Mouse (Mus musculus): ENCODE results near the gene Fam19a2. TPM values are rescaled to one million over a fixed set of nuclear protein-coding genes. Genes with fewer than 3 reads are reported as not detected.

Gene Fam19a2
- polyA plus RNA-seq, 1 experiment from 2014 or later, result 29.8 TPM

DNA sequence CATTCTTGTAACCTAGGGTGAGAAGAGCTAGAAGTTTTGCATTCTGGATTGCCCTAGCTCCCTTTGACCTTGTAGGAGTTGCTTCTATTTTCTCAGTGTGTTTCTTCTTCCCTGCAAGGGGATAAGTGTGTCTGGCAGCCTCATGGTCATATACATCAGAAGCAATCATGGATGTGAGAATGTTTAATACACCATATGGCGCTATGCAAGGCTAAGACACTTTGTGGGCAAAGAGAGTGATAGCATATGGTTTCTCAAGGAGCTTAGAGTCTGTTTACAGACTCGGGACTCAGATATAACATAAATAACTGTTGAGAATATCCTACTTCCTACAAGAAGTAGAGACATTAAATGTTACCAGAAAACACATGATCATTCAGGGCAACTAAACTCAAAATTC is 315.2 kb downstream of the Fam19a2 start:
- 82% methylated on average over 2 of the region's 2 CpGs for WGBS
- no peaks in the 10 kb centered on the region for H3K4me1 ChIP-seq (replicated peaks)
- H3K4me2 ChIP-seq (replicated peaks), result no peak overlapping the region

DNA sequence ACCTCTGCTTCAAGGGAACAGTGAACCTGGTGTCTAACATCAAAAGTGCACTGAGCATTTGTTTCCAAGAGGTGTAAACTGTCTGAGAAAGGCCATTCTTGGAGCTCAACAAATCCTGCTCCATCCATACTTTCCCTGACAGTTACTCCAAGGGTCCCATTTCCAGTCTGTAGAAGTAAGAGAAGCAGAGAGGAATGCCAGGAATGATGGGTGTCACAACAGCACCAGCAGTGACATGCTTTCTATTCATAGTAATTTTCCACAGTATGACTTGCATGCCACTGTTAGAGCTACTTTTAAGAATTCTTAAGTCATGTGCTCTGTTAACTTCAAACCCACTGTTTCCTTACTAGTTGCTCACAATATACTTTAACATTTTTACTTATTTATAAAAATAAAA is 331.2 kb downstream of the Fam19a2 start:
- no peak overlapping the region for H3K4me3 ChIP-seq (replicated peaks)
- H3K27ac ChIP-seq, result no peak overlapping the region
- no peaks in the 10 kb centered on the region for H3K9me3 ChIP-seq
- H3K36me3 ChIP-seq, result no peaks in the 10 kb centered on the region
- no peaks in the 10 kb centered on the region for H3K4me1 ChIP-seq (replicated peaks)
- no peak overlapping the region for H3K9ac ChIP-seq (replicated peaks)
- no peaks in the 10 kb centered on the region for H3K27me3 ChIP-seq
- H3K4me2 ChIP-seq (replicated peaks), result no peak overlapping the region
- no peak for ATAC-seq

More for the DNA sequence above, 315.2 kb downstream of the Fam19a2 start:
- Histone ChIP-seq H3K9ac (replicated peaks) (no peak overlapping the region), H3K27me3 (no peaks in the 10 kb centered on the region), H3K27ac (no peak overlapping the region), H3K36me3 (no peaks in the 10 kb centered on the region), H3K4me3 (replicated peaks) (no peak overlapping the region), H3K9me3 (no peaks in the 10 kb centered on the region)
- no peak for ATAC-seq

DNA sequence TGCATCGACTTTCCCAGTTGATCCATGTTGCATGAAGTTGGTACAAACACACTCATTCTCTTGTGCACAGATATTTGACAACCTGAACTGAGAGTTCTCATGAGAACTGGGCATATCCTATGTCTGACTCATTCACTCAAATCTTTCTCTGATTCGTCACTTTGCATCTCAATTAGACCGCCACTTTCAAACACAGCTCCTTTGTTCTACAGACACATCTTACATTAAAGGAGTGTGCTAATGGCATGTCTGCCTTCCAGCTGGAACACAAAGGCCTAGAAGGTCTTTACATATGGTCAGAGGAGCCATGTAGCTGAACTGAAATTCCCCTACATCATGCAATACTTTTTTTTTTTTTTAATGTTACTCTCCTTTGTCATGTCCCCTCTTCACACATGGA is 333.3 kb downstream of the Fam19a2 start:
- ATAC-seq, result no peak
- H3K27ac ChIP-seq, result no peak overlapping the region
- H3K9me3 ChIP-seq, result no peaks in the 10 kb centered on the region
- no peaks in the 10 kb centered on the region for H3K4me1 ChIP-seq (replicated peaks)
- no peak overlapping the region for H3K9ac ChIP-seq (replicated peaks)
- WGBS, result 65% methylated on average over 3 of the region's 3 CpGs
- no peaks in the 10 kb centered on the region for H3K27me3 ChIP-seq
- H3K4me2 ChIP-seq (replicated peaks), result no peak overlapping the region
- no peak overlapping the region for H3K4me3 ChIP-seq (replicated peaks)
- H3K36me3 ChIP-seq, result no peaks in the 10 kb centered on the region

DNA sequence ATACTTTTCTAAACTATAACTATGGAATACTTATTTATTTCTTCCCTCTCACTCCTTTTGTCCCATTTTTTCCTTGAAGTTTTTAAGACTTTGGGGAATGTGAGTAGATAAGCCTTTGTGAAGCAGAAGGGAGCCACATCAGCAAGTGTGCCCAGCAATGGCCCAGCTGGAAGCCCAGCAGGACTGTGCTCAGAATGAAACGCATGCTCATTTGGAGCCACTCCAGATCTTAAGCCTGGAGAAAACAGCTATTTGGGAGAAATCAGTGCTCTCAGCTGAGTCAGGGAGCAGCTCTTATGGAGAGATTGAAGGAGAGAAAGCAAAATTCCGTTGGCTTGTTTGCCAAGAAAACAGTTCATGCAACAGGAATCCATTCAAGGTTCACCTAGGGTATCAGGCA is 341.9 kb downstream of the Fam19a2 start:
- 19% methylated on average over 2 of the region's 2 CpGs for WGBS
- Histone ChIP-seq H3K9me3 (no peaks in the 10 kb centered on the region), H3K27ac (no peak overlapping the region), H3K9ac (replicated peaks) (no peak overlapping the region), H3K36me3 (no peaks in the 10 kb centered on the region), H3K4me2 (replicated peaks) (no peak overlapping the region), H3K4me3 (replicated peaks) (no peak overlapping the region), H3K4me1 (replicated peaks) (no peaks in the 10 kb centered on the region), H3K27me3 (no peaks in the 10 kb centered on the region)
- no peak for ATAC-seq

- no peaks in the 10 kb centered on the region for H3K27me3 ChIP-seq
- H3K9ac ChIP-seq (replicated peaks), result no peak overlapping the region
- no peaks in the 10 kb centered on the region for H3K4me1 ChIP-seq (replicated peaks)
- H3K4me2 ChIP-seq (replicated peaks), result no peak overlapping the region
- no peaks in the 10 kb centered on the region for H3K36me3 ChIP-seq
- 78% methylated on average over 2 of the region's 2 CpGs for WGBS
- no peak for ATAC-seq
- no peak overlapping the region for H3K27ac ChIP-seq
- H3K9me3 ChIP-seq, result no peaks in the 10 kb centered on the region
- no peak overlapping the region for H3K4me3 ChIP-seq (replicated peaks)
Observed at GRCm38 (mm10) chr10:123626691-123627090, 362.9 kb downstream of the Fam19a2 start.

GRCm38 (mm10) chr10:123629248-123629744 is 365.5 kb downstream of the Fam19a2 start:
- Histone ChIP-seq H3K27ac (no peak overlapping the region), H3K27me3 (no peaks in the 10 kb centered on the region), H3K4me1 (replicated peaks) (no peaks in the 10 kb centered on the region), H3K9me3 (no peaks in the 10 kb centered on the region), H3K36me3 (no peaks in the 10 kb centered on the region), H3K4me3 (replicated peaks) (no peak overlapping the region), H3K4me2 (replicated peaks) (no peak overlapping the region), H3K9ac (replicated peaks) (no peak overlapping the region)
- 94% methylated on average over 5 of the region's 5 CpGs for WGBS
- no peak for ATAC-seq

DNA sequence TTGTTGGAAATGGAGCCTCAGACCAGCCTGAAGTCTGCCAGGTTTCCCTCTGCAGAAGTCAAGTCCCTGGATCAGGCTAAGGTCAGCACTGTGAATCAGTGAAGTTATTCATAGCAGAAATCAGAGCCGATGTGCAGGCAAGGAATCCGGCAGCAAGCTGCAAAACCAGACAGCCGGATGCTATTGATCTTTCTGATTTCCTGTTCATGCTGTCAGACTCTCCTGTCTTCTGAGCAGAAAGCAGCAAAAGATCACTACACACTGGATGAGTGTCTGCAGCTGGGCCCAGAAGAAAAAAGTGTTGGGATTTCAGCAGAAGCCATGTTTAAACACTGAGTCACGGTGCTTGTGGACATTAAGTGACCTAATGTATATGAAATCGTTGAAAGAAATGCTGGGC is 368.2 kb downstream of the Fam19a2 start:
- no peaks in the 10 kb centered on the region for H3K36me3 ChIP-seq
- no peak for ATAC-seq

DNA sequence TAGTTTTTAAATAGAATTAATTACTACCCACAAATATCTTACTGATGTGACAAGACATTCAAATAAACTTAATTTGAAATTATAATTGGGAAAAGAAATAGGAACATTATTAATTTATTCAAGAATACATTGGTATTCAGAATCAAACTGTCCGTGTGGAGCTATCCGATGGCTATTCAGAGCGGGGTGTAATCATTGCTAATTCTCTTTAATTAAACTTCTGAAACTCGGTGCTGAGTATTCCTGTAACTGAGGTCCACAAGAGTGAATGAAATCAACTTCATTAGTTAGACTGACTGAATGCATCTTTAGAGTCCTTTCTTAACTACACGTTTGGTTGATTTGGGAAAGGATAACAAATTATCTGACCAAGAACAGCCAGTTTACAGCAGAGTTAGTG is 372.9 kb downstream of the Fam19a2 start:
- Histone ChIP-seq H3K27me3 (no peaks in the 10 kb centered on the region), H3K36me3 (no peaks in the 10 kb centered on the region), H3K9me3 (no peaks in the 10 kb centered on the region), H3K4me2 (replicated peaks) (no peak overlapping the region), H3K27ac (no peak overlapping the region), H3K9ac (replicated peaks) (no peak overlapping the region), H3K4me3 (replicated peaks) (no peak overlapping the region), H3K4me1 (replicated peaks) (peaks cover 7% of the 10 kb centered on the region)
- WGBS, result 68% methylated on average over 5 of the region's 5 CpGs
- no peak for ATAC-seq

More for the DNA sequence above, 368.2 kb downstream of the Fam19a2 start:
- Histone ChIP-seq H3K27ac (0 out of 2 replicates have a peak overlapping the region, but pooled peaks have one; percentile 11), H3K9ac (replicated peaks) (no peak overlapping the region), H3K4me1 (replicated peaks) (no peaks in the 10 kb centered on the region), H3K27me3 (no peaks in the 10 kb centered on the region), H3K4me3 (replicated peaks) (no peak overlapping the region), H3K4me2 (replicated peaks) (no peak overlapping the region), H3K9me3 (no peaks in the 10 kb centered on the region)
- 82% methylated on average over 5 of the region's 5 CpGs for WGBS

GRCm38 (mm10) chr10:123637496-123637895 is 373.7 kb downstream of the Fam19a2 start:
- H3K4me1 ChIP-seq (replicated peaks), result peaks cover 7% of the 10 kb centered on the region
- no peaks in the 10 kb centered on the region for H3K9me3 ChIP-seq
- H3K36me3 ChIP-seq, result no peaks in the 10 kb centered on the region
- no peak for ATAC-seq
- no peak overlapping the region for H3K9ac ChIP-seq (replicated peaks)
- no peak overlapping the region for H3K4me2 ChIP-seq (replicated peaks)
- no peak overlapping the region for H3K27ac ChIP-seq
- H3K4me3 ChIP-seq (replicated peaks), result no peak overlapping the region
- H3K27me3 ChIP-seq, result no peaks in the 10 kb centered on the region

- WGBS, result 91% methylated on average over 4 of the region's 4 CpGs
- H3K36me3 ChIP-seq, result no peaks in the 10 kb centered on the region
- H3K9ac ChIP-seq (replicated peaks), result no peak overlapping the region
- no peak overlapping the region for H3K4me2 ChIP-seq (replicated peaks)
- no peaks in the 10 kb centered on the region for H3K9me3 ChIP-seq
- H3K27me3 ChIP-seq, result no peaks in the 10 kb centered on the region
- no peak overlapping the region for H3K4me3 ChIP-seq (replicated peaks)
- no peak for ATAC-seq
- H3K27ac ChIP-seq, result no peak overlapping the region
- H3K4me1 ChIP-seq (replicated peaks), result no peaks in the 10 kb centered on the region; the same call in 1 of the 2 replicates
Observed at GRCm38 (mm10) chr10:123645568-123645967, 381.8 kb downstream of the Fam19a2 start.

DNA sequence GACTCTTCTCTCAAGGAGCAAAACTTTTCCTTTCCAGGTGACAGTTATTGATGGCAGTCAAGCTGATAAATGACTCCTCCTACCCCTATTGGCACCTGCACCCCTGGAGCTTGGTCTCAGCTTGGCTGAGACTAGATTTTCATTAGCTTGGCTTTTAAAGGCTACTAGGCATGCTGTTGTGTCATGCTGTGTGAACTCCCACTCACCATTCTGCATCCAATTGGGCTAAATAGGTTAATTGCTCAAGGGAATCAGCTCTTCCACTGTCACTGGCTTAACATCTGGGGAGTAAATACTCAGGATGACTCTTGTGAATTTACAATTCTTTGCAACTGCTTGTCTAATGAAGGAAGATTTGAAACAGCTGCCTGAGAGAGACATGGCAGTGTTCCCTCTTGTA is 407.4 kb downstream of the Fam19a2 start:
- H3K27ac ChIP-seq, result no peak overlapping the region
- H3K4me2 ChIP-seq (replicated peaks), result no peak overlapping the region
- ATAC-seq, result no peak
- H3K36me3 ChIP-seq, result no peaks in the 10 kb centered on the region
- no peak overlapping the region for H3K9ac ChIP-seq (replicated peaks)
- no peaks in the 10 kb centered on the region for H3K27me3 ChIP-seq
- no peaks in the 10 kb centered on the region for H3K9me3 ChIP-seq
- H3K4me1 ChIP-seq (replicated peaks), result no peaks in the 10 kb centered on the region
- H3K4me3 ChIP-seq (replicated peaks), result no peak overlapping the region

DNA sequence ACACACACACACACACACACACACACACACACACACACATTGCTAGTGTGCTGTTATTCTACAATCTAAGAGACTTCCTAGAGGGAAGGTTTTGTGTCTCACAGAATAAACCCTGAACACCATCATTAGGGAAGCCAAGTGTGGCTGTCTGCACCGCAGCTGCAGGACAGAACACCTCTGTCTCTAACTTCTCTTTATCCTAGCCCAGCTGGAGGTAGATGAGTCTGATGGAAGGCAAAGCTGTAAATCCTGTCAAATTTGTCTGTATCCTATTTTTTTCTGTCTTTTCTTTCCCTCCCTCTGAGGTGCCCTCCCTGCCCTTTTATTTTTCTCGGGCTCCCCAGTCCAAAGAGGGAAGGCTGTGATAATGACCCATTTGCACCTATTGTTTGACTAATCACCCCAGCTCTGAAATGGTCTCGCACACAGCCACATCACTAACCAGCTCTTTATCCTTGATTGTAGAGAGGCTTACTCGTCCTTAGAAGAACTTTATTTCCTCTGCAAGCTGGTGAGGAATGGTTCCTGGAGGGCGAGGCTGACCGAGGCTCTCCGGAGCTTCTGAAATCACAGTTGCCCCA is 414.6 kb downstream of the Fam19a2 start:
- WGBS, result 2% methylated on average over 7 of the region's 7 CpGs
- ATAC-seq, result peak; percentile 48
- no peak overlapping the region for H3K27ac ChIP-seq
- H3K4me1 ChIP-seq (replicated peaks), result peaks cover 7% of the 10 kb centered on the region
- H3K9ac ChIP-seq (replicated peaks), result no peak overlapping the region
- H3K4me3 ChIP-seq (replicated peaks), result no peak overlapping the region
- no peaks in the 10 kb centered on the region for H3K9me3 ChIP-seq
- no peaks in the 10 kb centered on the region for H3K36me3 ChIP-seq
- no peak overlapping the region for H3K4me2 ChIP-seq (replicated peaks)
- H3K27me3 ChIP-seq, result no peaks in the 10 kb centered on the region

GRCm38 (mm10) chr10:123682718-123683255 is 419.0 kb downstream of the Fam19a2 start:
- Histone ChIP-seq H3K9ac (replicated peaks) (no peak overlapping the region), H3K27me3 (no peaks in the 10 kb centered on the region), H3K4me2 (replicated peaks) (no peak overlapping the region), H3K9me3 (no peaks in the 10 kb centered on the region), H3K36me3 (no peaks in the 10 kb centered on the region), H3K27ac (no peak overlapping the region), H3K4me3 (replicated peaks) (no peak overlapping the region), H3K4me1 (replicated peaks) (peaks cover 7% of the 10 kb centered on the region)
- ATAC-seq, result no peak
- 61% methylated on average over 9 of the region's 9 CpGs for WGBS

All from midbrain, embryonic 13.5 days (tissue).